Mouse (Mus musculus): ENCODE data around the gene Setd2.

Setd2 gene

DNA sequence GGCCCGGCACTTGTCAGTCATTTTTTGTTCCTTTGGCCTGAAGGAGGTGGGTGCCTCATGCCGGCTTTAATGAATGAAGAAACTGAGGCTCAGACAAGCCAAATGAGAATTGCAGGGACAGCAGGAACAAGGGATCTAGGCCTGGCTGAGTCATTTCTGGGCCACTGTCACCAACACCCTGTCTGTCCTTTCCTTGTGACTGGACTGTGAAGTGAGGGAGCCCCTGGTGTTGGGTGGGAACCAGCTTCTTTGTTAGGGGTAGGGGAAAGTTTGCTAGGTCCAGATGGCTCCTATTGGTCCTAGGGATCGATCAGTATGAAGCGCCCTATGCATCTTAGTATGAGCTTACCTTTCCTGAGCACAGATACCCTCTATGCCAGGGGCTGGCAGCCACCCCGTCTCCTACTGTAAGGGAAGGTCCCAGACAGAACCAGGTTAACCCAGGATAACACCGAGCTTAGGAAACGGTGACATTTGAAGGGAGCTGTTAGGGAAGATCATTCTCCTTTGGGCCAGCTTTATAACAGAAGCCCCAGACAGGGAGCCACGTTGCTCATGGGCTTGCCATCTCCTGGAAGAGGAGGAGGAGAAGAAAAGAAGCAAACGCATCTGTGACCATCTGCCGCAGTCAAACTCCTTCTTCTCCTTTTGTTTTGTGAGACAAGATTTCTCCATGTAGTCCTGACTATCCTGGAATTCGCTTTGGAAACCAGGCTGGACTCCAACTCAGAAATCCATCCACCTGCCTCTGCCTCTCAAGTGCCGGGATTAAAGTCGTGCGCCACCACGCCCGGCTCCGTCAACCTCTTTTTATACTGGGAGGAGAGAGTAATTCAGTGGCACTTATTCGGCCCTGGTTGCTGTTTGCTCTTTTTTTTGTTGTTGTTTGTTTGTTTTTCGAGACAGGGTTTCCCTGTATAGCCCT lies 122.6 kb downstream of the Setd2 start:
- DNase-seq (ENCODE audit: low read depth, low spot score), result no peak

DNA sequence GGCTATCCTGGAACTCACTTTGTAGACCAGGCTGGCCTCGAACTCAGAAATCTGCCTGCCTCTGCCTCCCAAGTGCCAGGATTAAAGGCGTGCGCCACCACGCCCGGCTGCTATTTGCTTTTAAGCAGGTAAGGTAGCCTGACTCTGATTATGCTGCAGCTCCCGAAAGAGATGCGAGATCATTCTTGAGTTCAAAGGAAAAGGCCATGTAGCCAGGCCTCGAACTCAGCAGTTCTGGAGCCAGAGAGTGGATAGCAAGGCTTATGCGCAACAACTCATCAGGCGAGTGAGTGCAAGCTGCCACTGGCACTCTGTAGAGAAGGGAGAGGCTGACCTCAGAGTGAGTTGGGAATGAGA lies 123.2 kb downstream of the Setd2 start:
- DNase-seq (ENCODE audit: low read depth, low spot score), result no peak

DNA sequence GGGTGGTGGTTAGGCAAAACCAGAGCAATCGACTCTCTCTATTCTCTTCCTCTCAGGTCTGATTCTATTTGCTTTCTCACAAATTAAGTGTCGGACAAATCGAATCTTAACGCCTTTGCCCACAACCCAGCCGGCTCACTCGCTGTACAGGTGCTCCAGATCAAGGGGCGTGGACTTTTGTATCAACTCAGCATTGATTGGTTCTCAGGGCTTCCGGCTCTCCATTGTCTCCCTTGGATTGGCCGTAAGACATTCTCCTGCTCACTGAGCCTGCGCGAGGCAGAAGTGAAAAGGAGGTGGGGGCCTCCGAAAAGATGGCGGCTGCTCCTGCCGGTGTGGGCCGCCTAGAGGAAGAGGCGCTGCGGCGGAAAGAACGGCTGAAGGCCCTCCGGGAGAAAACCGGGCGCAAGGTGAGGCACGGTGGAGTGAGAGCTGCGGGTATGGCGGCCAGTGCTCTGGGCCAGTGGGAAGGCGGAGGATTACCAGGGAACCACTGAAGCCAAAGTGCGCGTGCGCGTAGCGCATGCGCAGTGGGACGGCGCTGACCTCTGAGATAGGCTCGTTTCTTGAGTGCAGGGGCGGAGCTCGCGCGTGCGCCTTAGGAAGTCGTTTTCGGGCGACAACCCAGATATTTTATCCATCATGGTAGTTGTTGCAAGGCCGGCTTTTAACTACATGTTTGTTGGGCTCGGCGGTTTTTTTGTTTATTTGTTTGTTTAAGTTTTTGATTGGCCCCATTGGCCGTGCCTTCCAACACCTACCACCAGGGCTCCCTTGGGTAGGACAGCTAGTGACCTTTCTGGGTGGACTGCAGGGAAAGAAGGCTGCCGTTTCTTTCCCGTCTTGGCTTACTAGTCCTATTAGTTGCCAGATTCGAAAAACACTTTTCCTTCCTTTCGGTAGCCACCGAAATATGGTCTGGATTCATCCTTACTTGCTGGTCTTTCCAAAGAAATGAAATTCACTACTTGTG lies 124.1 kb downstream of the Setd2 start, which contains the start of gene Ccdc12:
Ccdc12 (plus strand) TSS at position 255 of the 973 bp plus-strand sequence.
- DNase-seq (ENCODE audit: low read depth, low spot score), result peak; percentile 99

DNA sequence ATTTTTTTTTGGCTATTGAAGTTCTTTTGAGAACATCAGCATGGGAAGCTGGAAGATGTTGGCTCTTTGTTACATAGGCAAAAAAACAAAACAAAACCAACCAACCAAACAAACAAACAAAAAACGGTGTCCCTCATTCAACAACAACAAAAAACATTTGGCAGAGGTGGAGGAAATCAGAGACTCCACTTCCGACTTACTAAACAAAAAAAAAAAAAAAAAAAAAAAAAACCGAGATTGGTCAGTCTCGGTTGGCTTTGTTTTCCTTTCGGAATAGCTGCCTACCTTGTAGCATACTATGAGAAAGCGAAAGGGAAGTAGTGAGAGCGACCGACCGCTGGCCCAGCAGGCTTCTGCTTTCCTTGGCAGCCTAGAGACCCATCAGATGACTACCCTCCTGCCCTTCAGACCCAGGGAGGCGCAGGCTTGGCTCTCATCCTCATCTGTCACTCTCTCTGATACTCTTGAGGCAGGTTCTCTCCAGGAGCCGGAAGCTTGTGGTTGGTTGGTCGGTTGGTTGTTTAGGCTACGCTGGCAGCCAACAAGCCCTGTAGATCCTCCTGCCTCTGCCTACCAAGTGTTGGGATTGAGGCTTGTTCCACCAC lies 125.2 kb downstream of the Setd2 start:
- peak; percentile 90 for DNase-seq (ENCODE audit: low read depth, low spot score)

DNA sequence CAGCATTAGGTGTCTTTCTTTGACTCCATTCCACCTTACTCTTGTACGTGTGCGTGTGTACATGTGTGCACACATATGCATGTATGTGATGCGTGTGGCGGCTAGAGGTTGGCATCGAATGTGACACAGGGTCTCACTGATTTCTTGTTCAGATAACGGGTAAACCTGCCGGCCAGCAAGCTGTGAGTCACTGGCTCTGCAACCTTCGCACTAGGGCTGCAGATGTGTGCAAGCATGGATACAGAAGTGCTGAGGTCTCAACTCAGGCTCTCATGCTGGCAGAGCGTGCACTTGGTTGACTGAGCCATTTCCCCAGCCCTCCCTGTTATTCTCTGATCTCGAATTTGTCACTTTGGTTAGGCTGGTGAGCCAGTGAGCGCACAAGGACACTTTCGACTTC lies 127.1 kb downstream of the Setd2 start:
- no peak for DNase-seq (ENCODE audit: low read depth, low spot score)

DNA sequence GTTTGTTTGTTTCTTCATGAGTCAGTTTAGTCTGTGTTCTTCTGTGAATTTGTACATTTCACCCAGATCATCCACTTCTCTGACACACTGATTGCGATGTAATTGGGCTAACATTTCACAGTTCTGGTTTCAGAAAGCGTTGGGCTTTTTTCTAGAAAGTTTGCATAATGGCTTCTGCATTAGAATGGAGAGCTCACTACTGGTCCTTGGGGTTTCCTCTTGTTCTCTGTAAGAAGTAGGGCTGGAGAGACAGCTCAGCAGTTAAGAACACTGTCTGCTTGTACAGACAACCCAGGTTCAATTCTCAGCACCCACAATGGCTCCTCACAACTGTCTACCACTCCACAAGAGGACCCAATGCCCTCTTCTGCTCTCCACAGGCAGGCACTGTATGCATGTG lies 127.8 kb downstream of the Setd2 start:
- DNase-seq (ENCODE audit: low read depth, low spot score), result no peak

DNA sequence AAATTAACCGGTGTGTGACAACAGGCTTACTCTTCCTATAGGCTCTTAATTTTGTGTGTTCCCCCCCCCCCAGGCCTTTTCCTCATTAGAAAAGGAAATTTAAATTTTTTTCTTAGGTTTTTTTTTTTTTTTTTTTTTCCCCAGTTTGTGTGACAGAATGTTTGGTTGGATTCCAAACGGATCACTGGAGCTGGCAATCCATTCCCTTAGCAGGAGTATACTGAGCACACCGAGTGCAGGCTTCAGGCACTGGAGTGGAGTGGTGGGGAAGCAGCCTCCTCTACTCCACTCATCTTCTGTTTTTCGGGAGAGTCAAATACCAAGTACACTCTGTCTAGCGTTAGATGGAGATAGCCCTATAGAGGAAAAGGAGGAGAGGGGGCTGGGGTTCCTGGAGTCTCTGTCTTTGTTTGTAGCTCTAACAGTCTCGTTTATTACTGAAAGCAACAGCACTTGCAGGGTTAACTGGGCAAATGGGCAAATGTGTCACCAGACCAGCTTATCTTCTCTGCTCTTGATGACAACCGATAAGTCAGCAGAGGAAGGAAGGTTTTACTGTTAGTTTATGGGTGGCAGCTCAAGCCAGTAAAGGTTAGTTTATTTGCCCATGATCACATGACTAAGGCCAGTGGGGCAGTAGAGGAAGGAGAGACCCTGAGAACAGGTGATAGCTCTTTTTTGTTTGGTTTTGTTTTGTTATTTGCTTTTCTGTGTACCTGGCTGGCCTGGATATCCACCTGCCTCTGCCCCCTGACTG lies 128.6 kb downstream of the Setd2 start:
- no peak for DNase-seq (ENCODE audit: low read depth, low spot score)

DNA sequence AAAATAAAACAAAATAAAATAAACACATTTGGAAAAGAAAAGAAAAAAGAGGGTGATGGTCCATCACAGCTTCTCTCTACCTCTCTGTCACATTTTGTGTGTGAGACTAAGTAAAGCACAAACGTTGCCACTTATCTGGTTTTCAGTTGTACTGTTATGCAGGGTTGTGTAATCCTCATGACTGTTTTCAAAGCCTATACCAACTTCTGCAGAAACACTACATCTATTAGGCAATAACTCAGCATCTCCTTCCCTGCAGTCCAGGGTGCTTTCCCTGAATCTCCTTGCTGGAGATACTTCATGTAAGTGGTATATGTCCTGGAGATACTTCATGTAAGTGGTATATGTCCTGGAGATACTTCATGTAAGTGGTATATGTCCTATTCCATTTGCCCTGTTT lies 130.4 kb downstream of the Setd2 start:
- DNase-seq (ENCODE audit: low read depth, low spot score), result no peak

DNA sequence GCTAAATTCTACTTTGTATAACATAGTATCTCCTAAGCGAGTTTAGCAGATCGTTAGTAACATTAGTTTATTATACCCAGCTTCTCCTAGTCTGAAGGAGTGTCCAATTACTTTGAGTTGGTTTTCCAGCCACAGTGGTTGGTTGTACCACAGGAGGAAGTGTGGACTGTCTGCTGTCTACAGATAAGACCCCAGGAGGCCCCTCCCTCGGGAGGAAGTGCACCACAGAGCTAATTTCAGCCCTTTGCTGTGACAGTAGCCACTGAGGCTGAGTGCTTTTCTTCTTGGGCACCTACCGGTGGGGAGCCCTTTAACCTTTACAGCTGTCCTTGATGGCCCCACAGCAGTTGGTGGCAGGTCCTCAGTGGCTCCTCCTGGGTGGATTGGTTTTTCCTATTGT lies 133.5 kb downstream of the Setd2 start:
- DNase-seq (ENCODE audit: low read depth, low spot score), result peak; percentile 67

DNA sequence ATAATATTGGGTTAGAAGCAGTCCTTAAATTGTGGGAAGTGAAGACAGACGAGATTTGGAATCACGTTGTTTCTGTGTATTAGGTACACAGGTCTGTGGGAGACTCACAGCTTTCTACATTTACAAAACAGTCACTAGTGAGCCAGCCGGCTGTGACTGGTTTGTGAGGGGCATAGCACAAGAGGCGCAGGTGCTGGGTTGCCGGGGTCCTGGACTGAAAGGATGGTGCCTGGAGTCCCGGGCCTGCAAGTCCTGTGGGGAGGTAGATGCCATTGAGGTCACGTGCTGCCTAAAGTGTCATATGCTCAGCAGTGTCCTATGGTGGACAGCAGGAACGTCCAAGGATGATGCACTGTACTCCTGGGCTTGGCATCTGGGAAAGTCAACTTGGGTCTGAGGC lies 134.0 kb downstream of the Setd2 start:
- DNase-seq (ENCODE audit: low read depth, low spot score), result no peak

DNA sequence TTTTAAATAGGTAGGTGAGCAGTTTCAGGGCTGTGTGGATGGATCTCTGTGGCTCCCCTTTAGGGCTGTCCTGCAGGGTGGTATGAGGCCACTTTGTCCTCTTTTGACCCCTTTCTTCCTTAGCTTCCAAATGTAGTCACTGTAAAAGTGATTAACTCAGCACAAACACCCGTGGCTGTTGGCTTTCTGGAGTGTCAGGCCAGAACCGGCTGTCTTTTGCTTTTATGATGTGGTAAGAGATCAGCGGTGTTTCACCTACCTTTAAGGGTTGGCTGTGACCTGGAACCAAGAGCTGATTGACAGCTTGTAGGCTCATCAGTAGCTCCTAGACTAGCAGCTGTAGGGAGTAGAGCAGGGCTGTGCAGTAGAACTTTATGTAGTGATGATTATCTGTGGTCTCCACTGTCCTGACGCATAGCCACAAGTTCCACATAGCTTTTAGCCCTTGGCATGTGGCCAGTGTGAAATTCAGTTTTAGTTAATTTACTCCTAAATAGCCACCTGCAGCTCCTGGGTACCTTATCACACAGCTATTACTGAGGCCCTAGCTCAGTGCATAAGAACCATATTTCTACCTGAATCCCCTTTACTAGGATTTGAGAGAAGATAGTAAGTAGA lies 134.9 kb downstream of the Setd2 start:
- DNase-seq (ENCODE audit: low read depth, low spot score), result no peak

Data from A20 (cell line).